In the genomic region with DNA sequence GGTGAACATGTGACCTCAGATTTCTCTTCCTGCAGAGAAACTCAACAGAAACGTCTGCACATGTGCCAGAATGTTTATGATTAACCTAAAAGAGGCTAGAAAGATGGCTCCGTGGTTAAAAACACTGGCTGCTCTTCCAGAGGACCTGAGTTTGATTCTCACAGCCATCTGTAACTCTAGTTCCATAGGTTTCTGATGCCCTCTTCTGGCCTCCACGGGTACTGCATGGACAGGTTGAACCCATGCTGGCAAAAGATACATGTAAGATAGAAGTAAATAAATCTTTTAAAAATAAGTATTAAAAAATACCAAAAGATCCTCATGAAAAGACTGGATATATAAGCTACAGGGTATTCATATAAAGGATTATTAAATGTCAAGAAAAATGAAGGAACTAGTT, we compare ENCODE assay signal across 8 mouse cellular contexts. TPM values are rescaled to one million over a fixed set of nuclear protein-coding genes. Genes with fewer than 3 reads are reported as not detected.
DNase-seq lines count a peak whose midpoint lies in the region; TF ChIP-seq lines count a peak whose summit lies in the region.

No protein-coding gene starts in this region.

- H3K27ac ChIP-seq in ES-E14 (ENCODE audit: insufficient read depth, low read depth, low read length, poor library complexity, severe bottlenecking), result no peak overlapping the region

- in situ Hi-C loops in ES-E14 (cut with MboI; ENCODE audit: low sequenced_read_pairs in 2 of 2, unreplicated experiment in 2 of 2), result no loop called here

- H3K36me3 ChIP-seq in ES-E14 (ENCODE audit: control insufficient read depth, insufficient read depth, low read length, poor library complexity, severe bottlenecking), result no peaks in the 10 kb centered on the region

- no peak overlapping the region for H3K4me3 ChIP-seq in ES-E14 (ENCODE audit: insufficient read depth in 1 of 2, low read depth in 1 of 2, low read length in 2 of 2, poor library complexity in 1 of 2, severe bottlenecking in 1 of 2)

- H3K9me3 ChIP-seq in ES-E14 (ENCODE audit: control insufficient read depth, insufficient read depth, low read depth, low read length), result no peaks in the 10 kb centered on the region

- DNase-seq in heart, postnatal 10 days, result peak; percentile 18 to 24
- DNase-seq in heart, adult 9 months (ENCODE audit: low spot score in 2 of 2), result no peak
- DNase-seq in 3T3-L1 (ENCODE audit: low read depth, low spot score), result peak; percentile 37
- peak; percentile 37 for DNase-seq in ES-E14 (ENCODE audit: low read depth, low spot score)
- DNase-seq in heart, postnatal 4 days, result peak; percentile 33
- peak; percentile 4 for DNase-seq in thymus, postnatal 0 days (ENCODE audit: low spot score)
- no peak for DNase-seq in adipocyte (ENCODE audit: low spot score)
- DNase-seq in cerebellum, adult 8-10 months, result no peak

- H3K9ac ChIP-seq in ES-E14 (ENCODE audit: insufficient read depth, low read depth, low read length, poor library complexity, severe bottlenecking), result no peak overlapping the region

- H3K4me1 ChIP-seq in ES-E14 (ENCODE audit: control insufficient read depth in 2 of 2, insufficient read depth in 2 of 2, low read length in 2 of 2, poor library complexity in 1 of 2), result no peaks in the 10 kb centered on the region

- intact Hi-C loops in heart, postnatal 10 days (cut with DNase I), result loop anchor here (10.0 kb wide), 1 partner anchor 175 kb away; no protein-coding TSS in a partner anchor

TF ChIP-seq in ES-E14, 5 proteins besides CTCF, POLR2A, EP300 and RAD21:
- TF ChIP-seq CHD2 (IDR thresholded peaks at IDR 0.05; ENCODE audit: low read depth, low read length), result no peak
- peak; percentile 55; the same call in 1 of the 2 replicates for TF ChIP-seq ZC3H11A (IDR thresholded peaks at IDR 0.05; ENCODE audit: borderline replicate concordance, low read depth, low read length)

RNA-seq across cellular contexts. Expression of gene Zfp507, which starts 56.8 kb away (rescaled TPM):
- total RNA-seq in heart, postnatal 10 days (2021), result 10 to 100 TPM; 19.4 to 21.5 TPM
- total RNA-seq in ES-E14 (2012; rRNA removed), result 25.8 and 33.6 TPM in 2 replicates
- 10 to 100 TPM; 23.8 to 26.0 TPM for total RNA-seq in heart, postnatal 4 days (2021)
- 11.5 and 11.6 TPM in 2 replicates for polyA plus RNA-seq in thymus, postnatal 0 days (2015; fragmentation: Nextera tagmentation; extraction: Ambion mirVana)

Comparison
In these comparisons a context has a peak if more than half of its experiments do, and no peak if none do; other contexts are left out.
1. DNase-seq: peak in heart, postnatal 10 days (2 of 2), 3T3-L1 (single experiment), ES-E14 (single experiment), heart, postnatal 4 days (single experiment) and thymus, postnatal 0 days (single experiment); none in heart, adult 9 months (0 of 2), adipocyte (single experiment) and cerebellum, adult 8-10 months (single experiment).